Mouse (Mus musculus) MEL (cell line): ENCODE data around the gene Rhou.
"Not testable (repeated sequence)": the region's sequence is repeated elsewhere in the genome, so short reads cannot be mapped to it uniquely, and the experiment has no call there.

Experiments
- CTCF ChIP-seq, 3 experiments: IDR thresholded peaks in 2 of 3; conservative IDR thresholded peaks in 1 of 3; 2 replicates each; pipeline ENCODE4 v1.5.1; 2011 to 2012; ENCODE audit warnings: low read length in 3 of 3, low read depth in 2 of 3, mild to moderate bottlenecking in 2 of 3, improper control_type of control experiment in 1 of 3, inconsistent platforms in 1 of 3, mixed read lengths in 1 of 3, moderate library complexity in 1 of 3; ENCODE audit not compliant: control insufficient read depth in 1 of 3, insufficient read depth in 1 of 3, poor library complexity in 1 of 3, severe bottlenecking in 1 of 3
- EP300 ChIP-seq, 2 experiments: IDR thresholded peaks; 2 replicates each; pipeline ENCODE4 v1.6.1; 2011; ENCODE audit warnings: improper control_type of control experiment in 2 of 2, low read length in 2 of 2, low read depth in 1 of 2, mild to moderate bottlenecking in 1 of 2
- GABPA ChIP-seq: IDR thresholded peaks from 2 replicates; pipeline ENCODE4 v1.6.1; 2012; ENCODE audit warnings: low read depth, mild to moderate bottlenecking, inconsistent platforms, low read length, improper control_type of control experiment, moderate library complexity
- GATA1 ChIP-seq: IDR thresholded peaks from 2 replicates; pipeline ENCODE4 v1.6.1; 2011; ENCODE audit warnings: low read depth, low read length, improper control_type of control experiment
- MEF2A ChIP-seq: IDR thresholded peaks from 2 replicates; pipeline ENCODE4 v1.6.1; 2014; ENCODE audit warnings: low read depth, mild to moderate bottlenecking, inconsistent platforms, low read length, improper control_type of control experiment; ENCODE audit not compliant: poor library complexity, insufficient replicate concordance, severe bottlenecking; ENCODE audit errors: extremely low read depth
- POLR2A ChIP-seq, 2 experiments: IDR thresholded peaks; 2 replicates each; pipeline ENCODE4 v1.6.1; 2011 to 2012; ENCODE audit warnings: low read length in 2 of 2, mild to moderate bottlenecking in 2 of 2, control low read depth in 1 of 2, improper control_type of control experiment in 1 of 2, low read depth in 1 of 2, moderate library complexity in 1 of 2; ENCODE audit not compliant: control insufficient read depth in 1 of 2, insufficient read depth in 1 of 2, poor library complexity in 1 of 2
- RCOR1 ChIP-seq: IDR thresholded peaks from 2 replicates; pipeline ENCODE4 v1.6.1; 2012; ENCODE audit warnings: low read depth, mild to moderate bottlenecking, inconsistent platforms, low read length, improper control_type of control experiment
- UBTF ChIP-seq: IDR thresholded peaks from 2 replicates; pipeline ENCODE4 v1.6.1; 2012; ENCODE audit warnings: low read depth, mild to moderate bottlenecking, inconsistent platforms, low read length, improper control_type of control experiment, moderate library complexity, borderline replicate concordance; ENCODE audit not compliant: insufficient read depth
- ZMIZ1 ChIP-seq: IDR thresholded peaks from 2 replicates; pipeline ENCODE4 v1.6.1; 2012; ENCODE audit warnings: low read depth, mild to moderate bottlenecking, inconsistent platforms, low read length, improper control_type of control experiment, moderate library complexity
- ZNF384 ChIP-seq: IDR thresholded peaks from 2 replicates; pipeline ENCODE4 v1.6.1; 2012; ENCODE audit warnings: low read depth, mild to moderate bottlenecking, inconsistent platforms, low read length, improper control_type of control experiment

GRCm38 (mm10) chr8:123623523-123623922, 30.2 kb upstream of the Rhou start:
- TF ChIP-seq RCOR1; EP300 (IDR thresholded peaks at IDR 0.05; ENCODE audit: low read depth in 1 of 2, low read length in 2 of 2); GABPA; MEF2A; ZNF384; GATA1; CTCF (IDR thresholded peaks at IDR 0.05 in 2 of 3, conservative IDR thresholded peaks at IDR 0.05 in 1 of 3; ENCODE audit: control insufficient read depth in 1 of 3, insufficient read depth in 1 of 3, low read depth in 2 of 3, low read length in 3 of 3, poor library complexity in 1 of 3, severe bottlenecking in 1 of 3); UBTF; POLR2A (IDR thresholded peaks at IDR 0.05; ENCODE audit: control insufficient read depth in 1 of 2, insufficient read depth in 1 of 2, low read depth in 1 of 2, low read length in 2 of 2, poor library complexity in 1 of 2); ZMIZ1: not testable (repeated sequence)
